Mouse (Mus musculus): Measurements from ENCODE around the gene Samd10. TPM values are rescaled to one million over a fixed set of nuclear protein-coding genes. Genes with fewer than 3 reads are reported as not detected.

Samd10 gene
- total RNA-seq, 2 experiments from 2014 or later: 1.3 to 3.2 TPM

DNA sequence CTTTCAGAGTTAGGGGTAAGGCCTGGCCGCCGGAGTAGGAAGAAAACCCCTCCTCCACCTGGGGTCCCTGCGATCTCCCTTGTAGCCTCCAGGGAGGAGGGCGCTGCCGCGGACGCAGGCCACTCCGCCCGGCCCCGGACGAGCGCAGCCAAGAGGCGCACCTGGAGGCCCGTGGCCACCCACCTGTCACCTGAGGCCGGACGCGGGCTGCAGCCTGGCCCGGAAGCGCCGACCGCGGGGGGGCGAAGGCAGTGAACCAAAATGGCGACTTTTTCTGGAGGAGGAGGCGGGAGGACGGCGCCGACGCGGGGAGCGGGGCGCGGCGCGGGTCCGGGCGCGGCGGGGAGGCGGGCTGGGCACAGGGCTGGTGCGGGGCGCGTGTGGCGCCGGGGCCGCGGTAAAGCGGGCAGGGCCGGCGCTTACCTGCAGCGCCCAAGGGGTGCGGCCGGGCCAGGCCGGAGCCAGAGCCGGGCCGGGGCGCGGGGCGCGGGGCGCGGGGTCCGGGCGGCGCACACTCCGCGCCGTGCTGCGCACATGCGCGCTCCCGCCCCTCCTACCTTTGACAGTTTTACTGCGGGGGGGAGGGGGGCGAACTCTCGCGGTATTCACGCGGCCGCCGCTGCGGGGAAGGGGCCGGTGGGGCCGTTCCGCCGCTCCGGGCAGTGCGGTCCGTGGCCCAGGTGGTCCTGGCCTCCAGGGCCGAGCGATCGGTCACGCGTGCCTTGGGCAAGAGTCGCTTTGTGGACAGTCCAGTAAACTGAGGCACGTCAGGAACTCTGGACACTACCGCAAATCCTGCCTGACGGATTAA is 6.6 kb downstream of the Samd10 start, which contains the start of gene Zfp512b:
Gene Zfp512b, minus strand, starts transcription at position 573 of the 811 bp plus-strand sequence.
- peak; percentile 56 for DNase-seq (ENCODE audit: low spot score)

- DNase-seq (ENCODE audit: low spot score): no peak
These were observed 7.4 kb downstream of the Samd10 start, which contains the start of gene Prpf6 for GRCm38 (mm10) chr2:181591528-181592085. Prpf6 (plus strand) TSS chr2:181591868.

DNA sequence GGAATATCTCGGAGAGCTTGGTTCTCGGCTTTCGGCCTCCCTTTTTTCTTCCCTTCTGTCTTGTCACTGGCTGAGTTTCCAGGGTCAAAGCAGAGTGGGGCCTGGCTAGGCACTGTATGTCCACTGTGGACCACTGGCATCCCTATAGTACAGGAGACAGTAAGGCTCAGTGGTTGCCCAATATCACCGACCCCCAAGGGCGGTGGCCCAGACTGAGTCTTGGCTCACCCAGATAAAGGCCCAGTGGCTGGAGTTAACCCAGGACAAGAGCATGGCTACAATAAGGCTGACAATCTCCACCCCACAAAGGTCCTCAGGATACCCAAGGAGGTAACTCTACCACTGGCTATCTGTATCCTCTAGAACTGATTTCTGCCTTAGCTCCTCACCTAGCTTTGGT is 8.5 kb downstream of the Samd10 start:
- DNase-seq (ENCODE audit: low spot score): no peak

DNA sequence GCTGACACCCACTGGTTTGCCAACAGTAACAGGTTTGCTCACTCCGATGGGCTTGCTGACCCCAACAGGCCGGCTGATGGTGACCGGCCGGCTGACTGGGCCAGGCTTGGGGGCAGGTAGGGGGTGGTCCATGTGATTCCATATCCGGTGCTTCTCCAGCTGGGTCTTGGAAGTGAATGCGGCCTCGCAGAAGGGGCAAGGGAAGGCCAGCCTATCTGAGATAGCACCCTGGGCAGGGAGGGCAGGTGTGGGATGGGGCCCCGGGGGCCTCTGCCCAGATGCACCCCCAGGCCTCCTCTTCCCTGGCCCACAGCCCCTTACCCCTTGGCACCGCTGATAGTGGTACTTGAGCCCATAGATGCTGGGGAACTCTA is 9.3 kb downstream of the Samd10 start:
- DNase-seq (ENCODE audit: low spot score): no peak

DNA sequence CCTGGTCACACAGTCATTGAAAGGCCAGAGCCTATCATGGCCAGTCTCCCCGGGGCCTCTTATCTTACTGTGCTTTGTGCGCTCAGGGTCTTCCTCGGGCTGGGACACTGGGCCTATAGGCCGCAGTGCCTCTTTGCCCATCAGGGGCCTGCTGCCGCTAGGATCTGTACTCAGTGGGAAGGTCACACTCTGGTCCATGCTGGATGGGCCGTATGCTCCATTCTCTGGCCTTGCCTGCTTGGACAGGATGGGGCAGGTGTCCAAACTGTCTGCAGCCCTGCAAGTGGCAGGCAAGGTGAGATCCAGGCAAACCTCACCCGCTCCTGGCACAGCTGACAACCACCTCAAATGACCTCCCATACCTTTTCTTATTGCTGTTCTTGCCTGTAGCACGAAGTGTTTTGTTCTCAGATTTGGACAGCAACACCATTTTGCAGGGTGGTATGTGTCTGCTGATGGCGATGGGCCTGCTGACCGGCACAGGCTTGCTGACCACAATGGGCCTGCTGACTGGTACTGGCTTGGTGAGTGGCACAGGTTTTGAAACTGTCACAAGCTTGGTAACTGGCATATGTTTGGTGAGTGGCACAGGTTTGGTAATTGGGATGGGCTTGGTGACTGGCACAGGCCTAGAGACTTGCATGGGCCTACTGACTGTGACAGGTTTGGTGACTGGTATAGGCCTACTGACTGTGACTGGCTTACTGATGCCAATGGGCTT is 9.8 kb downstream of the Samd10 start:
- no peak for DNase-seq (ENCODE audit: low spot score)

DNA sequence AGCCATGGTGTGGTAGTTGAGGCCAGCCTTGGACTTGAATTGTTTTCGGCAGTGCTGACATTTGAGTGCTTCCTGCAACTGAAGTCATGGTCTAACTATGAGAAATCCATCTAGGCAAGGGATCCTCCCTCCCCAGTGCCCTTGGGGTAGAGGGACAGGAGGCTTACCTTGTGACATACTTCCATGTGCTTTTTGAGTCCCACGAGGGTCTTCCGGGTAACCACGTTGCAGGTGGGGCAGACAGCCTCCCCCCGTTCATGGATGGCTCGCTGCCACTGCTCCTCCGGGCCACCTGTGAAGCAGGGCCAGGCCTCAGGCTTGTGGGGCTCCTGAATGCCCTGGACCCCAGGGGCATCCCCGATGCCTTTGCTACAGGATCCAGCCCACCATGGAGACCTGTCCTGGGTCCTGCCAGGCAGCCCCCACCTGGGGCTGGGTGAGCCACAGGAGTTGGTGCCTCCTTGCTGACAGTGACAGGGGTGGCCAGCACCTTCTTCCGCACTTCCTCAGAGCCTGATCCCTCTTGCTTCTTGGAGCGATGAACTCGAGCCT is 10.7 kb downstream of the Samd10 start:
- DNase-seq (ENCODE audit: low spot score): no peak

DNA sequence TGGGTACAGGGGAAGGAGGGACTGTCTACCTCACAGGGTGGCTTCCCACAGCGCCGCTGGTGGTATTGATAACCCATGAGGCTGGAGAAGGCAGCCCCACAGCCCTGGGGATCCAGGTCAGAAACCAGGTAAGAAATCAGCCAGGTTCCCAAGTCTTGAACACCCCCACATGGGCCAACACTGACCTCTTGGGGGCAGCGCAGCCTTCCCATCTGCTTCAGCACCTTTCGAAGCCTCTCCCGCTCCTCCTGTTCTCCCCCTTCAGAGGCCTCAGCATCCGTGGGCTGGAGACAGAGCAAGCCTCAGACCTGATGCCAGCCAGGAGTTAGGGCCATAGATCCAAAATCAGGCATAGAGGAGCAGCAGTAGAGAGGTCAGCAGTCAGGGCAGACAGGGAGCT is 11.2 kb downstream of the Samd10 start:
- DNase-seq (ENCODE audit: low spot score): no peak

DNA sequence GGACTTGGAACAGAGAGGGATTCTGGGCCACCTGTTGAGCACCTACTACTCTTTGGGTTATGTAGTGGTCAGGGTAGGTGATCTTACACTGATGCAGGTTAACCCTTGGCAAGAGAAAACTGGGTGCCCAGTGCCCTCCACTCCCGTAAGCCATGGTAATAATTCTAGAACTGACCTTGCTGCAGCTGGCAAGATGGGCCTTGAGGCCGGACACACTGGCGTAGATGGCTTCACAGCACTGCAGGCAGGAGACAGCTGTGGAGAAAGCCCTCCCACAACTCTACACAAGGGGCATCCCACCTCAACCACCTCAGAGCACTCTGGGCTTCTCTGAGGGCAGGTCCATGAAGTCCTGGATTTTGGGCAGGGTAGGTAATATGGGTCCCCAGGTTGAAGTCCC is 12.9 kb downstream of the Samd10 start:
- no peak for DNase-seq (ENCODE audit: low spot score)

GRCm38 (mm10) chr2:181585506-181585905 is 13.5 kb downstream of the Samd10 start:
- DNase-seq (ENCODE audit: low spot score): no peak

DNA sequence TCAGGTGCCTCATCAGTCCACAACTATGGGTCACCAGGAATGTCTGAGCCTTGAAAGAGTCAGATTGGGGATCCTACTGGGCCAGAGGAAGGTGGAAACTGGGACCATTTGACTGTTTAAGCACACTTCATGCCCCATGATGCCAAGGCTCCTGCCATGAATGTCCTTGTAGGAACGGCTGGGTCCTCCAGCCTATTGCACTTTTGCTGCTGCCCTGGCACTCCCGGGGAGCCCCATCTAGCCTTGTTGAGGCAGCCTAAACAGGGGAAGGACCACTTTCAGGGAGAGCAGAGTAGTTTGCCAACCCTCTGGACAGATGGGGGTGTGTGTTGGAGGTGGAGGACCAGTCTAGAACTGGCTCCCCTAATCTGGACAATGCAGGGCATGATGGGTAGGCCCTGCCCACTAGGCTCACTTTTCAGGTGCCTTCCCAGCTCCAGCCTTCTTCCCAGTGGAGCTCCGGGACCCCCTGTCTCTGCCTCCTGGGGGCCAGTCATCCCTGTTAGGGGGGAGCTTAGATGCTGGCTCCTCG is 14.5 kb downstream of the Samd10 start, which contains the start of gene Uckl1:
Gene Uckl1, minus strand, starts transcription at position 482 of the 532 bp plus-strand sequence.
- DNase-seq (ENCODE audit: low spot score): no peak

- no peak for DNase-seq (ENCODE audit: low spot score)
These were observed 15.4 kb downstream of the Samd10 start for GRCm38 (mm10) chr2:181583460-181584257.

DNA sequence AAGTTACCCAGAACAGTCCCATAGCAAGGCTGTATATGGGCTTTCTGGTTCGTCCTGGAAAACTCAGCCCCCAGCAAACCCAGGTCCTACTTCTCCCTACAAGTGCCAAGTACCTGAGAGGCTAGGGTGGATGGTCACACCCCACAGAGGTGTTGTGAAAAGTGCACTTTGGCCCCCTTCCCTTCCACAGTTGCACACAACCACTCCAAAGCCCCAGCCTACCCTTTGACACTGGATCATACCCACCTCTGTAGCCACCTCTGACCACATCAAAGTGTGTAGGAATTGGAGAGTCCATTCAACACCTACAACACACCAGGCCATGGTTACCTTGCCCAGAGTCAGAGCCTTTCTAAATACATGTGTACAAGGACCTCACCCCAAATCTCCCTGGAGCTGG is 16.1 kb downstream of the Samd10 start:
- no peak for DNase-seq (ENCODE audit: low spot score)

- no peak for DNase-seq (ENCODE audit: low spot score)
These were observed 16.7 kb downstream of the Samd10 start for GRCm38 (mm10) chr2:181582358-181582757.

- peak; percentile 87 for DNase-seq (ENCODE audit: low spot score)
These were observed 17.5 kb downstream of the Samd10 start for GRCm38 (mm10) chr2:181581402-181582120.

- DNase-seq (ENCODE audit: low spot score): peak; percentile 84
These were observed 18.0 kb downstream of the Samd10 start for GRCm38 (mm10) chr2:181581016-181581401.

GRCm38 (mm10) chr2:181580131-181580772 is 18.8 kb downstream of the Samd10 start:
- DNase-seq (ENCODE audit: low spot score): no peak

- DNase-seq (ENCODE audit: low spot score): no peak
These were observed 19.3 kb downstream of the Samd10 start for GRCm38 (mm10) chr2:181579681-181580080.

DNA sequence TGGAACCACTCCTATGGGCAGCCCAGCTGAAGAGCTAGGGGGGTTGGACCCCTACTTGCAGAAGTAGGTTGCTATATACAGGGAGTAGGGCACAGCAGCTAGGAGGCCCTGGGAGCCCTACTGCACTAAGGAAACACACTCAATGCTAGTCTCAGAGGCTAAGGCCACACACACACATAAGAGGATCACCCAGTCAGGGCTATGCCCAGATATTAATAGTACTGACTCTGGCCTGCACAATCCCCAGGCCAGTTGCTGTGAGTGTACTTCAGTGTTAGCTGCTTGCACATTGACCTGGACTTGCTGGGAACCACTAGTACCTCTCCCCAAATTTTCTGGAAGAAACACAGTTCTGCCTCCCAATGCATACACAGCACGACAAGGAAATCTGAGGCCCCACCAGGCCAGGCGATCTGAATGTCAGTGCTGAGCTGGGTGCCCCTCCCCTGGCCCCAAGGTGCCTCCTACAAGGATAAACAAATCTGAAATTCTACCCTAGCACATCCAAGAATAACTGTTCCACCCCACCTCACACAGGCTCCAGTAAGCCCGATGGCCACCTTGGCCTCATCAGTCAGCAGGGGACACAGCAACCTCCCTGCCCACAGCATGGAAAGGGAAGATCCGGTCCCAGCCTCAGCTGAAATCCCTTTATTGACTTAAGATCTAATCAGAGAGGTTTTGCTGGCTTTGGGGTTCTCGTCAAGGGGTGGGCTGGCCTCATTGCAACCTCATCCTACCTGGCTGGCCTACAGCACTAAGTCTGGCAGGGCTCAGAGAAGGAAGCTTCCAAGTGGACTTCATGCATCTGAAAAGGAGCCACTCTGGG is 20.0 kb downstream of the Samd10 start:
- DNase-seq (ENCODE audit: low spot score): peak; percentile 56
